Mouse (Mus musculus) gastrocnemius, adult 8-10 months (tissue): ENCODE results near the gene Hoxc12. TPM values are rescaled to one million over a fixed set of nuclear protein-coding genes. Genes with fewer than 3 reads are reported as not detected.
A peak's percentile ranks its signal among the peaks of the same experiment; 100 is the strongest.

Experiments used
- DNase-seq, 2 experiments: peaks; one replicate each; pipeline ENCODE4 v3.0.0; 2022; ENCODE audit warnings: low spot score in 2 of 2
- total RNA-seq, 4 experiments: library from RNA; stranded (reverse); gene quantifications; 2 replicates each; pipeline ENCODE4 v1.2.4; 2022

Hoxc12 gene
- total RNA-seq, 4 experiments from 2014 or later = not detected

- DNase-seq = peak in 1 of 2 experiments; percentile 69
Measured at GRCm38 (mm10) chr15:102963671-102964640, 27.4 kb downstream of the Hoxc12 start.

DNA sequence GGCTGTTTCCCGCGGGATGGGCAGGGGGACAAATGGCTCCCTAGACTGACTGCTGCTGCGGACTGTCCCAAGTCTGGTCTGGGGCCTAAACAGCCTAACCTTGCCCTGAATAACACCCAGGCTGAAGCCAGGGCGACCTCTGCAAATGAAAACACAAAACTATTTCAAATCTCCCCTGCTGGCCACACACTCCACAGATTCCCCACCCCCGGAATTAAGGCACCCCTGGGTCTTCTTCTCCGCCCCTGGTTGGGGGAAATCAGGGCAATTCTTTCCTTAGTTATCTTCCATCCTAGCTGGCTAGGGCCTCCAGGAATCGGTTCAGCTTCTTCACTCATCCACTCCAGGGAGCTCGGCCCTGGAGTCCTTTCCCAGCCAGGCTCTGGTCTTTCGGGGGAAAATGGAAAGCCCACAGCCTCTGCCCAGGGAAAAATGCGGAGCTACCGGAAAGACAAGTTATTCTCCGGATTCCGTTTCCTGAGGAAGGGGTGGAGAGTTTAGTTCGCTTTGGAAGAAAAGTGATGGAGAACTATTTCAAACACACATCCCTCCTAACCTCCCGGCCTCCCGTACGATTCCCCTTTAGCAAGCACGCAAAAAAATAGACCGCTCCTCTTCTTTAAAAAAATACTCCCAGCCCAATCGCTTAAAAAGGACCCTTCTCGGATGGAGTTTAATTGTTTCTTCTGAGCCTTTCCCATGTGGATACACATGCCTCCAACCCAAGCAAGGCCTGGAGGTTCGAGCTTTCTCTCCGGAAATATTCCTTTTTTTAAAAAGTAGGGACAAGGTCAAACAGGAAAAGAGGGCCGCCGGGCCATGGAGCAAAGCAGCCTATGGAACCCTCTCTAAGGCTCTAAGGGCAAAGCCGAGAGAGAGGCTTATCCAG, 28.7 kb downstream of the Hoxc12 start:
- no peak for DNase-seq

- DNase-seq = peak; percentile 93 to 96
Measured at GRCm38 (mm10) chr15:102965892-102966775, 29.6 kb downstream of the Hoxc12 start.

DNA sequence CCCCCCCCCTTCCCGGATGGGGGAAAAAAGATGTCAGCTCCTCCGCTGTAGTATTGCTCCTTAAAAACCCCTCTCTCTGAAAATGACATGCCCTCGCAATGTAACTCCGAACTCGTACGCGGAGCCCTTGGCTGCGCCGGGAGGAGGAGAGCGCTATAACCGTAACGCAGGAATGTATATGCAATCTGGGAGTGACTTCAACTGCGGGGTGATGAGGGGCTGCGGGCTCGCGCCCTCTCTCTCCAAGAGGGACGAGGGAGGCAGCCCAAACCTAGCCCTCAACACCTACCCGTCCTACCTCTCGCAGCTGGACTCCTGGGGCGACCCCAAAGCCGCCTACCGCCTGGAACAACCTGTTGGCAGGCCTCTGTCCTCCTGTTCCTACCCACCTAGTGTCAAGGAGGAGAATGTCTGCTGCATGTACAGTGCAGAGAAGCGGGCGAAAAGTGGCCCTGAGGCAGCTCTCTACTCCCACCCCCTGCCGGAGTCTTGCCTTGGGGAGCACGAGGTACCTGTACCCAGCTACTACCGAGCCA, 30.3 kb downstream of the Hoxc12 start, which contains the start of gene Hoxc10:
TSS of gene Hoxc10 (plus strand) at position 21 of the 536 bp plus-strand sequence.
- no peak for DNase-seq

- DNase-seq = no peak
Measured at GRCm38 (mm10) chr15:102967312-102967510, 30.7 kb downstream of the Hoxc12 start, which contains the start of gene Hoxc5. Gene Hoxc5, plus strand, starts transcription at chr15:102967443.

GRCm38 (mm10) chr15:102967511-102968397, 31.2 kb downstream of the Hoxc12 start:
- no peak for DNase-seq

- DNase-seq = no peak
Measured at GRCm38 (mm10) chr15:102969296-102969695, 32.7 kb downstream of the Hoxc12 start.

- no peak for DNase-seq
Measured at GRCm38 (mm10) chr15:102970740-102971139, 34.2 kb downstream of the Hoxc12 start.

DNA sequence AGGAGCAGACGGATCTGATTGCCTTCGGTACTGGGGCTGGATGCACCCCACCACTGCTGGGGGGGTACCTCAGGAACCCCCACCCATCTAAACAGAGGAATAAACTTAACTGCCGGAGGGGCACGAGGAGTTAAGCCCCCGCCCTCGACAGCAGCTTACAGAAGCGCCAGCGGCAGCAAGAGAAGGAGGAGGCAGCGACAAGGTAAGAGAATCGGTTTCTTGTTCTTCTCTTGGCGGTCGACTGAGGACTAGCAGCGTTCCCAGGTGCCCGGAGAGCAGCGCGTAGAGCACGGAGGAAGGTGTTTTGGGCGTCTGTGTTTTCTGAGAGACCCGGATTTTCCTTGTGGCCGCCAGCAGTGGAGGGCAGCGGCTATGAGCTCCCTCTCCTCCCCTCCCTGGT, 35.7 kb downstream of the Hoxc12 start:
- no peak for DNase-seq

DNA sequence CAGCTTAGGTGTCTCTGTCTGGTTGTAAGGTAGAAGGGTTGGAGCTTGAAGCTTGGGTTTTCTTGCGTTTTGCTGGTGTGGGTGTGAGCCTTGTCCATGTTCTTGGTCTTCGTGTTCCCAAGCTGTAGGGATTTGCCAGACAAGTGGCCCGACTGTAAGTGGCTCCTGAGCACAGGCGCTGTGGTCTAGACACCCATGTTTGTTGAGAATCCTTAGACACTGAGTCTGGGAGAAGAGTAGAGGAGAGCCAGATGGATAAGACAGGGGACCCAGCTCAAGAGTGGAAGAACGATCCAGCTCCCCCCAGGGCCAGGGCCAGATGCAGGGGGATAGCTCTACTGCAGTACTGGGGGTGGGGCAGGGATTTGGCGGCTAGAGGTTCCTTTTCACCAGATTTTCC, 36.2 kb downstream of the Hoxc12 start:
- DNase-seq = no peak

DNA sequence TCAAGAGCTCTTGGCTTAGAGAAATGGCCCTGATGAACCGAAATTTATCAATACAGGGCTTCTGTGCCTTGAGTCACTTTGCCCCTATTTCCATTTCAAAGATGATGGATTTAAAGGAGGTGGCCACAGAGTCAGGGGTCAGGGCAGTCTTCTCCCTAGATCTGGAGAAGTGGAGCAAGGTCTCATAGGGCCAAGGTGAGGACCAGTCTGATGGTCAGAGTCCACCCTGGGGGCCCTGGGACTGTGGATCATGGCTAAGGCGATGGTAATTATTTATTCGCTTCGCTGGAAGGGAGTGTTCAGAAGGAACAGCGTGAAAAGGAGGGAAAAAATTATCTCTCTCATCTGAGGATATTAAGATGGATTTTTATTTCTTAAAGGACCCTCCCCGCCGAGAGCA, 38.5 kb downstream of the Hoxc12 start:
- DNase-seq = no peak

DNA sequence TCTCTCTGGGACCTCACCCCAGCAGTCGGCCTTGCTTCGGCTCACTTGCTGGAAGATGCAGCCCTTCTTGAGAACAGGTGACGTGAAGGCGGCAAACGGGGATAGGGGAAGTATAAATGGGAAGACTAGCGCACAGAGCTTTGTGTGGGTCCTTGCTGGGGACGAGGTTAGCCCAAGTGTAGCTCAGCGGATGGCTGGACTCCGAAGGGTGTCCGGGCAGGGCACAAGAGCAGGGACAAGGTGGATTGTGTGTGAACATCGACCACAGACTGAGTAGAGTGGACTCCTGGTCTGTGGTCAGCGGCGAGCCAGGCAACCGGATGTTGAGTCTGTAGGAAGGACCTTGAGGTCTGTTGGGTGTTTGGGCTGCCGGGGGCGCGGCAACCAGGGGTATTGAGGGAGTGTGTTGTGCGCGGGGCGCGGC, 39.1 kb downstream of the Hoxc12 start:
- DNase-seq = no peak

- DNase-seq = no peak
Measured at GRCm38 (mm10) chr15:102976171-102976570, 39.6 kb downstream of the Hoxc12 start, which contains the start of gene Hoxc9. Gene Hoxc9, plus strand, starts transcription at chr15:102976439.

DNA sequence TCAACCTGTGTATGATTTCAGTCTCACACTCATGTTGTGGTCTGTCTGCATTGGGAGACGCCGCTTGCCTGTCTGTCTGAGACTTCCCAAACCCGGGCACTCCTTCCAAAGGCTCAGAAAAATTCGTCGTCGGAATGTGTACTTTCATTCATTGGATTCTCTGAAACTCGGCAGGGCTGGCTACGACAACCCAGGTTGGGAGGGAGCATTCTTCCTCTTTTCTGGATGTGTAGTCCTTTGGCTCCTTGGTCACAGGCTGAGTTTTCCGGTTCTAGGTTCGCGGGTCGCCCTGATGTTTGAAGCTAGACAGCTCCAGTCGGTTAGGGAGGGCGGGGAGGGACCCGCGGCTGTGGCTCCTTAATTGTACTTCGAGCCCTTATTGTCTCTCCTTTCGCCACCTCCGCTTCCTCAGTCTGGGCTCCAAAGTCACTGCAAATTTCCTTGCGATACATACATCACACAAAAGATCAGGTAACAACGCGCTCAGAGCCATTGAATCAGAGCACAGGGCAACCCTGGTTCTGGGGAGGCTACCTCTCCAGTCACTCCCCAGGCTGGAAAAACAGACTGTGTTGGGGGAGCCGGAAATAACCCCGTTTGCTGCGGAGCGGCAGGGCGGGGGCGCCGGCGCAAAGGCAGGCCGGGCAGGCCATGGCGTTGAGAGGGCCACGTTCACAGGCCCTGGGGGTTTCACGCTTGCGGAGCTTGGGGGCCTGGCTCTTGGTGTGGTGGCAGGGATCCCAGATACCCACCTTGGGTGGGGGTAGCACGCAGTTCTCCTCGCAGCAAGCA, 40.3 kb downstream of the Hoxc12 start:
- no peak for DNase-seq

- DNase-seq = no peak
Measured at GRCm38 (mm10) chr15:102977423-102977974, 40.9 kb downstream of the Hoxc12 start.

- DNase-seq = no peak
Measured at GRCm38 (mm10) chr15:102978615-102979515, 42.3 kb downstream of the Hoxc12 start.

GRCm38 (mm10) chr15:102979936-102980335, 43.4 kb downstream of the Hoxc12 start:
- no peak for DNase-seq

GRCm38 (mm10) chr15:102980352-102980751, 43.8 kb downstream of the Hoxc12 start:
- no peak for DNase-seq
